Mouse (Mus musculus) limb, embryonic 13.5 days (tissue): ENCODE measurements around the gene Rab7b. TPM values are rescaled to one million over a fixed set of nuclear protein-coding genes. Genes with fewer than 3 reads are reported as not detected.

Experiments
- ATAC-seq: fragments of 200-750 bp; cut with Nextera tagmentation; 2 replicates; pipeline ENCODE4 v1.8.0; 2017; ENCODE audit warnings: low read depth, moderate number of reproducible peaks, moderate TSS enrichment; ENCODE audit not compliant: low FRiP score
- H3K27ac ChIP-seq: fragments of 300-500 bp; sonication (generic); 2 replicates; pipeline ENCODE4 v1.5.1; 2015; ENCODE audit warnings: inconsistent platforms, mild to moderate bottlenecking, moderate library complexity
- H3K27me3 ChIP-seq: fragments of 300-500 bp; sonication (generic); 2 replicates; pipeline ENCODE4 v1.6.1; 2015; ENCODE audit warnings: mild to moderate bottlenecking, inconsistent platforms
- H3K36me3 ChIP-seq: fragments of 300-500 bp; sonication (generic); 2 replicates; pipeline ENCODE4 v1.6.1; 2015; ENCODE audit warnings: inconsistent platforms, mild to moderate bottlenecking, moderate library complexity
- H3K4me1 ChIP-seq: fragments of 300-500 bp; sonication (generic); 2 replicates; pipeline ENCODE4 v1.6.1; 2015; ENCODE audit warnings: inconsistent platforms
- H3K4me2 ChIP-seq: fragments of 300-500 bp; sonication (generic); replicated peaks from 2 replicates; pipeline ENCODE4 v1.6.1; 2015; ENCODE audit warnings: inconsistent platforms, mild to moderate bottlenecking, moderate library complexity
- H3K4me3 ChIP-seq: fragments of 300-500 bp; sonication (generic); 2 replicates; pipeline ENCODE4 v1.5.1; 2015; ENCODE audit warnings: moderate library complexity, mild to moderate bottlenecking, inconsistent platforms
- H3K9ac ChIP-seq: fragments of 300-500 bp; sonication (generic); 2 replicates; pipeline ENCODE4 v1.6.1; 2015; ENCODE audit warnings: mild to moderate bottlenecking, inconsistent platforms
- H3K9me3 ChIP-seq: fragments of 300-500 bp; sonication (generic); 2 replicates; pipeline ENCODE4 v1.6.1; 2016; ENCODE audit warnings: inconsistent platforms
- WGBS: fragments of 180-500 bp; shearing (Covaris S2); methylation state at CpG from one replicate; pipeline ENCODE4 v1.1.7; 2015; 5-methylcytosine and 5-hydroxymethylcytosine counted together
- polyA plus RNA-seq: library from polyadenylated mRNA; unstranded; fragments of >200 nt; fragmentation: Nextera tagmentation; extraction: Ambion mirVana; gene quantifications from 2 replicates; pipeline ENCODE4 v1.2.1, GENCODE M21; 2015

Gene Rab7b
- polyA plus RNA-seq, 1 experiment from 2014 or later = 1.9 TPM

DNA sequence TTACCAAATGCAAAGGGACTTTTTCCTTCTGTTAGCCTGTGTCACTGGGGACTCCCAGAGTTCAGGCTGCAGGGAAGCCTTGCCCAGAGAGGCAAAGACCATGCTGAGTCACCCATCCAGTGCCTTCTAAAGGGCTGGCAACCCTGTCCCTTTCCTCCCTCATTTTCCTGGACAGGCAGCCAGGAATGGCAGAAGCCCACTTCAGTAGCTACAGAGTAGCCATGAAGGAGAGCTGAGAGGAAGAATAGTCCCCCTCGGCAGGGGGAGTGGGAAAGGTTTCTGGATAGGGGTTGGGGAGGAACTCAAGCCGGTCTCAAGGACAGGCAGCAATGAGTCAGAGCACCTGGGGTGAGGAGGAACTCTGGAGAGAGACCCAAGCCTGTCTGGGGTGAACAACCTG lies 59.3 kb downstream of the Rab7b start:
- H3K27ac ChIP-seq = no peak overlapping the region
- ATAC-seq = no peak
- H3K9ac ChIP-seq = no peak overlapping the region
- H3K9me3 ChIP-seq = no peaks in the 10 kb centered on the region
- no peaks in the 10 kb centered on the region; the same call in 1 of the 2 replicates for H3K27me3 ChIP-seq
- H3K4me1 ChIP-seq = no peaks in the 10 kb centered on the region
- WGBS = 61% methylated on average over 2 of the region's 2 CpGs
- no peak overlapping the region for H3K4me3 ChIP-seq
- H3K36me3 ChIP-seq = no peaks in the 10 kb centered on the region
- H3K4me2 ChIP-seq = no peak overlapping the region

DNA sequence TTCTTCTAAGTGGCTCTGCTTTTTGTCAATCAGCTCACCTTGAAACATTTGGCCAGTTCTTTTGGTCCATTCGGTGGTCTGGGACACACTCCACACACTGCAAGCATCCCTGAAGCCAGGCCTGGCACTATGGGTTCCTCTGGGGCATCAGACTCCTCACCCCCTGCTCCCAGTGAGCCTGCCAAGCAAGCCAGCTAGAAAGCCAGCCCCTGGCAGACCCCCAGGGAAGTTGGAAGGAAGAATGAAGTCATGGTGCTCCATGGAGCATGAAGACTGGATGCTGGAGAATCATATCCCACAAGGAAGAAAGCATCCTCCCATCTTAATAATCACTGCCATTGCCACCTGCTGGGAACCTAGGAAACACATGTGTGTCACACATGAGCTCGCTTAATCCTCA lies 60.1 kb downstream of the Rab7b start:
- Histone ChIP-seq H3K4me2 (no peak overlapping the region), H3K9ac (no peak overlapping the region), H3K4me1 (no peaks in the 10 kb centered on the region), H3K27me3 (no peaks in the 10 kb centered on the region; the same call in 1 of the 2 replicates), H3K4me3 (no peak overlapping the region), H3K9me3 (no peaks in the 10 kb centered on the region), H3K36me3 (no peaks in the 10 kb centered on the region), H3K27ac (no peak overlapping the region)
- no peak for ATAC-seq
- WGBS = 69% methylated on average over 2 of the region's 2 CpGs

DNA sequence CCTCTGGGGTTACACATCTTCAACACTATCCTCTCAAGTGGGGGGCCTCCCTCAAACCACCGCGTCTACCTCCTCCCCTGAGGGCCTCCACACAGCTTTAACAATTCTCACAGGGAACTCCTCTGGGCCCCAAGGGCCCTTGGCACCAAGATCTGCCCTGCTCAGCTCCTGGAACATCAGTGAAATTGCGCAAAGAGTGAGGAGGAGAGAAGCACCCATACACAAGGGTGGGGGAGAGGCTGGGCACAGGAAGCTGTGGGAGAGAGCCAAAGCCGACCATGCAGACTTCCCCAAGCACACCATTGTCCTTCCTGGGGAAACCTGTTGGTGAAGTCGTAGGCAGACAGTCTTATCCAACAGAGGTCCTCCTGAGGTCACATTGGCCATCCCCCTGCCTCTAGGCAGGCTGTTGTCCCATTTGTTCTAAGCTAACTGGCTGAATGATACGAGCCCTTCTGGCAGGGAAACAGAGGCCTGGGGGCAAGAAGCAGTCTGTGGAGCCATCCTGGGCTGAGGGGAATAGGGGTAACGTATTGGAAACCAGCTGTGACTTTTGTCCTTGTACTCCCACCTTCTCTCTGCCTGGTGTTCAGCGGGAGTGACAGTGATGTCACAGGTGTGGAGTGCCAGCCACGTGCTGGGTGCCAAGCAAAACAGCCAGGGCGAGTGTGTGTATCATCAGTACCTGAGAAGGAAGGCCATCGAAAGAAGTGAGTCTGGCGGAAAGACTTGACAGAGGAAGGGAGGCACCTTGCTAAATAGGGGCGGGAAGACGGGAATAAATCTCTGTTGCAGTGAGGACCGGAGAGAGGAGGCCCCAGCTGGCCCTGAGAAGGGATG lies 61.4 kb downstream of the Rab7b start:
- no peak overlapping the region for H3K4me3 ChIP-seq
- H3K4me2 ChIP-seq = no peak overlapping the region
- H3K27ac ChIP-seq = no peak overlapping the region
- no peaks in the 10 kb centered on the region for H3K36me3 ChIP-seq
- H3K9ac ChIP-seq = no peak overlapping the region
- H3K4me1 ChIP-seq = no peaks in the 10 kb centered on the region
- H3K9me3 ChIP-seq = no peaks in the 10 kb centered on the region
- no peaks in the 10 kb centered on the region; the same call in 1 of the 2 replicates for H3K27me3 ChIP-seq
- WGBS = 77% methylated on average over 15 of the region's 15 CpGs
- ATAC-seq = no peak

DNA sequence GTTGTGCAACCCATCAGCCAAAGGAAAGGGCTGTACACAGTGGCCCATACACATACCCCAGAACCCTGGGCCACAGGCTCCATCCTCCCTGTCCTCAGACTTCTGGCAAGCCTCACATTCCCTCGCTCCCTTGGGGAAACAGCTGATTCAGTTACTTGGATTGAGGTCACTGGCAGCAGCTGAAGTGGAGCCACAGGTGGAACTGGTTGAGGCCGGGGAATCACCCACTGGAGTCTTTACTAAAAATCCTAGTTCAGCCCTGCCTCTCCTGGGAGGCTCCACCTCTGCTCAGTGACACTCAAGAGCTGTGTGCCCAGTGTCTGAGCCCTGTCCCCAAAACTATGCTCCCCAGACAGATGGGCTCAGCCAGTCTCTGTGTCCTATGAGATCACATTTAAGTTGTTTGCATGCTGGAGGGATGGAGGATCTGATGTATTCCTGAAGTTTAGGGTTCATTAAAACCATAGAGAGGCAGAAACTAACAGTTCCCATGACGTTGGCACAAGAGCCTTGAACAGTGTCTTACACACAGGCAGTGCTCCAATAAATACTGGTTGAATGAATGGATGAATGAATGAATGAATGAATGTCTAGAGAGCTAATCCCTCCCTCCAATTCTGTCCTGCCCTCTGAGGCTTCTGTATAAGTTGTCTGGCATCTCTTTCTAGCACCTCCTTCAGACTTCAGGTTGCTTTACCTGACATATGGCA lies 62.8 kb downstream of the Rab7b start:
- Histone ChIP-seq H3K4me3 (no peak overlapping the region), H3K27me3 (no peaks in the 10 kb centered on the region; the same call in 1 of the 2 replicates), H3K4me2 (no peak overlapping the region), H3K9ac (no peak overlapping the region), H3K27ac (no peak overlapping the region), H3K9me3 (no peaks in the 10 kb centered on the region), H3K4me1 (no peaks in the 10 kb centered on the region), H3K36me3 (no peaks in the 10 kb centered on the region)
- ATAC-seq = 0 out of 2 replicates have a peak, but pooled peaks have one; percentile 40
- WGBS = 66% methylated on average over 3 of the region's 3 CpGs

- WGBS = 78% methylated on average over 10 of the region's 10 CpGs
- no peak for ATAC-seq
- no peaks in the 10 kb centered on the region for H3K9me3 ChIP-seq
- H3K36me3 ChIP-seq = no peaks in the 10 kb centered on the region
- H3K27ac ChIP-seq = no peak overlapping the region
- no peak overlapping the region for H3K9ac ChIP-seq
- H3K27me3 ChIP-seq = no peaks in the 10 kb centered on the region; the same call in 1 of the 2 replicates
- H3K4me3 ChIP-seq = no peak overlapping the region
- H3K4me2 ChIP-seq = no peak overlapping the region
- H3K4me1 ChIP-seq = no peaks in the 10 kb centered on the region
Measured at GRCm38 (mm10) chr1:131751891-131752311, 63.4 kb downstream of the Rab7b start.

GRCm38 (mm10) chr1:131754212-131754829 lies 65.8 kb downstream of the Rab7b start:
- H3K4me2 ChIP-seq = no peak overlapping the region
- H3K9ac ChIP-seq = no peak overlapping the region
- H3K4me3 ChIP-seq = no peak overlapping the region
- H3K27me3 ChIP-seq = no peaks in the 10 kb centered on the region; the same call in 1 of the 2 replicates
- H3K9me3 ChIP-seq = no peaks in the 10 kb centered on the region
- no peak overlapping the region for H3K27ac ChIP-seq
- no peaks in the 10 kb centered on the region for H3K36me3 ChIP-seq
- no peak for ATAC-seq
- 70% methylated on average over 3 of the region's 3 CpGs for WGBS
- H3K4me1 ChIP-seq = no peaks in the 10 kb centered on the region

- no peak overlapping the region for H3K9ac ChIP-seq
- no peak for ATAC-seq
- no peaks in the 10 kb centered on the region; the same call in 1 of the 2 replicates for H3K27me3 ChIP-seq
- WGBS = 82% methylated on average over 4 of the region's 4 CpGs
- no peak overlapping the region for H3K27ac ChIP-seq
- no peaks in the 10 kb centered on the region for H3K9me3 ChIP-seq
- no peak overlapping the region for H3K4me3 ChIP-seq
- no peaks in the 10 kb centered on the region for H3K36me3 ChIP-seq
- no peak overlapping the region for H3K4me2 ChIP-seq
- H3K4me1 ChIP-seq = no peaks in the 10 kb centered on the region
Measured at GRCm38 (mm10) chr1:131754916-131755315, 66.4 kb downstream of the Rab7b start.

DNA sequence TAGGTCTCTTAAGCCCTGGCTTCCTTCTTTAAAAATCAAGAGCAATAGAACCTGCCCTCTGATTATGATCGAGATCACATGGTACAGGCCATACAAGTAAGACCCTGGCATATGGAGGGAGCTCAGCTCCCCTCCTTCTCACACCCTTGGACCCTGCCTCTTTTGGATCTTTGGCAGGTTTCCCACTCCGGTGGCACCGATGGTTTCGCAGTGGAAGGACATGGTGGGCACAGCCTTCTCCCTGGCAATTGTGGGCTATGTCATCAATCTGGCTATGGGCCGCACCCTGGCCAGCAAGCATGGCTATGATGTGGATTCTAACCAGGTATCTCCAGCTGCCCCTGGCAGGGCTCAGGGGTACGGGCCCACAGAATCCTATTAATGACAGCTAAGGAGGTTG lies 68.7 kb downstream of the Rab7b start:
- no peak overlapping the region for H3K4me3 ChIP-seq
- no peak overlapping the region for H3K27ac ChIP-seq
- no peak overlapping the region for H3K9ac ChIP-seq
- H3K4me2 ChIP-seq = no peak overlapping the region
- ATAC-seq = no peak
- H3K27me3 ChIP-seq = no peaks in the 10 kb centered on the region
- WGBS = 89% methylated on average over 6 of the region's 6 CpGs
- H3K4me1 ChIP-seq = no peaks in the 10 kb centered on the region
- H3K36me3 ChIP-seq = no peaks in the 10 kb centered on the region
- no peaks in the 10 kb centered on the region for H3K9me3 ChIP-seq

DNA sequence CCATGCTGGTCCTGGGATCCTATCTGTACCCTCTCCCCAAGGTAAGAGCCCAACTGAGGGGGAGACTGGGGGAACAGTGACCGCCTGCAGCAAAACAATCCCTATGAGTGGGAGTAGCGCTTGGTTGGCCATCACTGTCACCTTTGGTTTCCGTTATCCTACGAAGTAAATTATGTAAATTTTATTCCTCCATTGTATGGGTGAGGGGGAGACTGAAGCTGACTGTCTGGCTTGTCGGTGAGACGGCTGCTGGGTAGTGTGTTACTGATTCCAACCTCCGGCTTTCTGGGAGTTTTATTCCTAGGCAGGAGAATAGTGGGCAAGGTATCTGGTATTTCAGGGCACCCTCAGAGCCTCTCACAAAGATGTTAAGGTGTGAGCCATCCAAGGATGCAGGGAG lies 70.3 kb downstream of the Rab7b start:
- Histone ChIP-seq H3K9ac (no peak overlapping the region), H3K9me3 (no peaks in the 10 kb centered on the region), H3K4me2 (no peak overlapping the region), H3K27ac (no peak overlapping the region), H3K27me3 (no peaks in the 10 kb centered on the region), H3K36me3 (no peaks in the 10 kb centered on the region), H3K4me1 (no peaks in the 10 kb centered on the region), H3K4me3 (no peak overlapping the region)
- 74% methylated on average over 7 of the region's 7 CpGs for WGBS
- ATAC-seq = no peak

GRCm38 (mm10) chr1:131759667-131760427 lies 71.4 kb downstream of the Rab7b start:
- Histone ChIP-seq H3K4me3 (no peak overlapping the region), H3K9ac (no peak overlapping the region), H3K27ac (no peak overlapping the region), H3K4me1 (no peaks in the 10 kb centered on the region), H3K36me3 (no peaks in the 10 kb centered on the region), H3K4me2 (no peak overlapping the region), H3K9me3 (no peaks in the 10 kb centered on the region), H3K27me3 (no peaks in the 10 kb centered on the region)
- 71% methylated on average over 9 of the region's 9 CpGs for WGBS
- ATAC-seq = no peak

GRCm38 (mm10) chr1:131760428-131760820 lies 71.9 kb downstream of the Rab7b start:
- no peaks in the 10 kb centered on the region for H3K36me3 ChIP-seq
- WGBS = 65% methylated on average over 3 of the region's 3 CpGs
- H3K27me3 ChIP-seq = no peaks in the 10 kb centered on the region
- ATAC-seq = no peak
- H3K9me3 ChIP-seq = no peaks in the 10 kb centered on the region
- no peak overlapping the region for H3K9ac ChIP-seq
- no peaks in the 10 kb centered on the region; the same call in 1 of the 2 replicates for H3K4me1 ChIP-seq
- H3K4me2 ChIP-seq = no peak overlapping the region
- H3K4me3 ChIP-seq = no peak overlapping the region
- H3K27ac ChIP-seq = no peak overlapping the region
